Mouse (Mus musculus) embryonic facial prominence, embryonic 11.5 days (tissue): ENCODE results near the gene Gm11034. TPM values are rescaled to one million over a fixed set of nuclear protein-coding genes. Genes with fewer than 3 reads are reported as not detected.

ENCODE experiments used
- ATAC-seq: fragments of 200-750 bp; cut with Nextera tagmentation; replicated peaks from 2 replicates; pipeline ENCODE4 v1.8.0; 2017; ENCODE audit warnings: low read depth; ENCODE audit not compliant: insufficient number of reproducible peaks, low FRiP score, low TSS enrichment
- DNase-seq: peaks from one replicate; pipeline ENCODE4 v3.0.0-alpha.2; 2015; ENCODE audit warnings: low spot score
- H3K27ac ChIP-seq: fragments of 300-500 bp; sonication (generic); replicated peaks from 2 replicates; pipeline ENCODE4 v1.5.1; 2014; ENCODE audit warnings: mild to moderate bottlenecking, low read depth, low read length, control low read depth
- H3K27me3 ChIP-seq: fragments of 300-500 bp; sonication (generic); 2 replicates; pipeline ENCODE4 v1.6.1; 2014; ENCODE audit warnings: mild to moderate bottlenecking, low read length, moderate library complexity, mixed read lengths; ENCODE audit not compliant: control insufficient read depth, insufficient read depth
- H3K36me3 ChIP-seq: fragments of 300-500 bp; sonication (generic); replicated peaks from 2 replicates; pipeline ENCODE4 v1.6.1; 2014; ENCODE audit warnings: low read depth, mild to moderate bottlenecking, low read length, moderate library complexity, mixed read lengths; ENCODE audit not compliant: control insufficient read depth, insufficient read depth
- H3K4me1 ChIP-seq: fragments of 300-500 bp; sonication (generic); 2 replicates; pipeline ENCODE4 v1.6.1; 2014; ENCODE audit warnings: low read length, mixed read lengths; ENCODE audit not compliant: control insufficient read depth, insufficient read depth
- H3K4me2 ChIP-seq: fragments of 300-500 bp; sonication (generic); 2 replicates; pipeline ENCODE4 v1.6.1; 2014; ENCODE audit warnings: low read depth, mild to moderate bottlenecking, control low read depth, low read length, moderate library complexity
- H3K4me3 ChIP-seq: fragments of 300-500 bp; sonication (generic); 2 replicates; pipeline ENCODE4 v1.5.1; 2014; ENCODE audit warnings: low read depth, low read length, control low read depth
- H3K9ac ChIP-seq: fragments of 300-500 bp; sonication (generic); replicated peaks from 2 replicates; pipeline ENCODE4 v1.6.1; 2014; ENCODE audit warnings: mild to moderate bottlenecking, control low read depth, low read length
- H3K9me3 ChIP-seq: fragments of 300-500 bp; sonication (generic); replicated peaks from 2 replicates; pipeline ENCODE4 v1.6.1; 2016; ENCODE audit warnings: mild to moderate bottlenecking, low read length, inconsistent platforms, mixed read lengths; ENCODE audit not compliant: control insufficient read depth
- WGBS: fragments of 180-500 bp; shearing (Covaris S2); extraction: QIAGEN DNeasy Blood & Tissue Kit; methylation state at CpG from one replicate; pipeline ENCODE4 v1.1.7; 2014; 5-methylcytosine and 5-hydroxymethylcytosine counted together
- polyA plus RNA-seq: library from polyadenylated mRNA; unstranded; fragments of >200 nt; fragmentation: Nextera tagmentation; extraction: Ambion mirVana; gene quantifications from 2 replicates; pipeline ENCODE4 v1.2.1, GENCODE M21; 2014

The Gm11034 gene
- polyA plus RNA-seq, 1 experiment from 2014 or later: not detected

- H3K36me3 ChIP-seq: peaks cover 7% of the 10 kb centered on the region
- ATAC-seq (no peak), DNase-seq (no peak)
- no peak overlapping the region for H3K27ac ChIP-seq
- 81% methylated on average over 2 of the region's 2 CpGs for WGBS
- H3K4me1 ChIP-seq: no peaks in the 10 kb centered on the region
- H3K4me2 ChIP-seq: no peak overlapping the region
- no peak overlapping the region for H3K4me3 ChIP-seq
- H3K9ac ChIP-seq: no peak overlapping the region
- H3K9me3 ChIP-seq: no peaks in the 10 kb centered on the region
- H3K27me3 ChIP-seq: no peaks in the 10 kb centered on the region
Measured at GRCm38 (mm10) chr8:72183554-72184202, 29.8 kb downstream of the Gm11034 start.

GRCm38 (mm10) chr8:72177346-72177925 lies 36.0 kb downstream of the Gm11034 start:
- H3K4me2 ChIP-seq: no peak overlapping the region
- H3K4me1 ChIP-seq: no peaks in the 10 kb centered on the region
- peaks cover 11% of the 10 kb centered on the region for H3K36me3 ChIP-seq
- ATAC-seq (no peak), DNase-seq (peak; percentile 78)
- 61% methylated on average over 5 of the region's 5 CpGs for WGBS
- H3K27me3 ChIP-seq: no peaks in the 10 kb centered on the region
- H3K9me3 ChIP-seq: no peaks in the 10 kb centered on the region
- H3K4me3 ChIP-seq: no peak overlapping the region
- H3K9ac ChIP-seq: no peak overlapping the region
- no peak overlapping the region for H3K27ac ChIP-seq

GRCm38 (mm10) chr8:72169681-72170249 lies 43.7 kb downstream of the Gm11034 start:
- Histone ChIP-seq H3K9me3 (no peaks in the 10 kb centered on the region), H3K4me1 (no peaks in the 10 kb centered on the region), H3K4me3 (no peak overlapping the region), H3K27ac (no peak overlapping the region), H3K36me3 (peaks cover 13% of the 10 kb centered on the region), H3K27me3 (no peaks in the 10 kb centered on the region), H3K4me2 (no peak overlapping the region), H3K9ac (no peak overlapping the region)
- ATAC-seq (no peak), DNase-seq (no peak)
- 81% methylated on average over 3 of the region's 3 CpGs for WGBS

GRCm38 (mm10) chr8:72169098-72169668 lies 44.3 kb downstream of the Gm11034 start:
- no peak overlapping the region for H3K4me2 ChIP-seq
- ATAC-seq (no peak), DNase-seq (no peak)
- peaks cover 13% of the 10 kb centered on the region for H3K36me3 ChIP-seq
- WGBS: 84% methylated on average over 3 of the region's 3 CpGs
- no peak overlapping the region for H3K27ac ChIP-seq
- H3K4me1 ChIP-seq: no peaks in the 10 kb centered on the region
- H3K9me3 ChIP-seq: no peaks in the 10 kb centered on the region
- H3K9ac ChIP-seq: no peak overlapping the region
- no peaks in the 10 kb centered on the region for H3K27me3 ChIP-seq
- H3K4me3 ChIP-seq: no peak overlapping the region

Other genes with a start within 250 kb of the Gm11034 start
- 0.36 and 0.71 TPM in 2 replicates for gene Cyp4f18, start 204.0 kb downstream of the Gm11034 start, polyA plus RNA-seq
- not detected in 2 replicates for gene Olfr372, start 172.4 kb downstream of the Gm11034 start, polyA plus RNA-seq
- gene Olfr373, start 130.5 kb downstream of the Gm11034 start, polyA plus RNA-seq: not detected in 2 replicates
- gene Olfr374, start 106.6 kb downstream of the Gm11034 start, polyA plus RNA-seq: 0.13 TPM in 1 of 2 replicates, not detected in the other
- 836 and 874 TPM in 2 replicates for gene Tpm4, start 78.7 kb downstream of the Gm11034 start, polyA plus RNA-seq
- gene Rab8a, start 52.4 kb downstream of the Gm11034 start, polyA plus RNA-seq: 102 and 105 TPM in 2 replicates
- not detected in 2 replicates for gene Hsh2d, start 24.0 kb downstream of the Gm11034 start, polyA plus RNA-seq
- gene Cib3, start 799 bp downstream of the Gm11034 start, polyA plus RNA-seq: not detected in 2 replicates
- 74.2 and 77.0 TPM in 2 replicates for gene Fam32a, start 6.1 kb upstream of the Gm11034 start, polyA plus RNA-seq
- gene Ap1m1, start 26.4 kb upstream of the Gm11034 start, polyA plus RNA-seq: 112 and 123 TPM in 2 replicates
- gene Gm10282, start 91.6 kb upstream of the Gm11034 start, polyA plus RNA-seq: 39.9 and 42.0 TPM in 2 replicates
- 4.4 and 4.7 TPM in 2 replicates for gene Klf2, start 105.4 kb upstream of the Gm11034 start, polyA plus RNA-seq
- gene Eps15l1, start 207.8 kb upstream of the Gm11034 start, polyA plus RNA-seq: 68.8 and 71.6 TPM in 2 replicates
- gene Calr3, start 230.2 kb upstream of the Gm11034 start, polyA plus RNA-seq: 1.2 and 1.6 TPM in 2 replicates
- gene 1700030K09Rik, start 230.2 kb upstream of the Gm11034 start, polyA plus RNA-seq: 12.2 and 12.3 TPM in 2 replicates